Mouse (Mus musculus) cerebellum, postnatal 10 days (tissue): ENCODE results near the gene Dnah14.

ENCODE experiments used
- DNase-seq, 2 experiments: peaks; one replicate each; pipeline ENCODE4 v3.0.0; 2021; ENCODE audit warnings: mixed read lengths in 2 of 2

Gene Dnah14

GRCm38 (mm10) chr1:181576322-181576721 is at the start of gene Dnah14:
Gene Dnah14, plus strand, starts transcription at chr1:181576559.
- no peak for DNase-seq

- DNase-seq, result peak; percentile 83 to 86
Measured at GRCm38 (mm10) chr1:181529368-181529767, 47.0 kb upstream of the Dnah14 start.

DNA sequence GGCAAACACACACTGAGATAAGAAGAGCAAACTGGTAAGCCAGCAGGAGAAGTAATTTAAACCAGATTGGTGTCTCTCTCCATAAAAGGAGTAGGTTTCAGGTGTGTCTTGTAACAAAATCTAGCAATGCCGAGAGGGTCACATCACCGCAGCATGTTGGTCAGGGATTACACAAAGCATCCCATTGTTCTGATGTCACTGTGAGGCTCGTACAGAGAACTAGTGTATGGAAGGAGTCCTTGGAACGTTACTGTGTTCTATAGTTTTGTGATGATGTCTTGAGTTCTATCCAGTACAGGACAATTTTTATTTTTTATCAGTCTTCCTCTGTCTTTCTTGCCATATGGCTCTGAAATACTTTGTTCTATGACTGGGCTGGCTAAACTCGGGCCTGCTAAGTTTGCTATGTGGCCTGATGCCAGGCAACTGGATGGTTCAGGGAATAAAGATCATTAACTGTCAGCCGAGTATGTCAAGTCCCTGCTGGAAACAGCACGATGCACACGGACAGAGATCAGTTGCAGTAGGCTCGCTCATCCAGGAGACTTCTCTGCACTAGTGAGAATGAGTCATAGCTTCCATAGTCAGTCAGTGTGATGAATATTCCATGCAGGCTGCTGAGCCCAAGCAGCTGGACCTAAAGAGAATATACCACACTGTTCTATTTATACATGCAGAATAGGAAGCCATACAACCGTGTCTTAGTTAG is 41.0 kb upstream of the Dnah14 start:
- no peak for DNase-seq

DNA sequence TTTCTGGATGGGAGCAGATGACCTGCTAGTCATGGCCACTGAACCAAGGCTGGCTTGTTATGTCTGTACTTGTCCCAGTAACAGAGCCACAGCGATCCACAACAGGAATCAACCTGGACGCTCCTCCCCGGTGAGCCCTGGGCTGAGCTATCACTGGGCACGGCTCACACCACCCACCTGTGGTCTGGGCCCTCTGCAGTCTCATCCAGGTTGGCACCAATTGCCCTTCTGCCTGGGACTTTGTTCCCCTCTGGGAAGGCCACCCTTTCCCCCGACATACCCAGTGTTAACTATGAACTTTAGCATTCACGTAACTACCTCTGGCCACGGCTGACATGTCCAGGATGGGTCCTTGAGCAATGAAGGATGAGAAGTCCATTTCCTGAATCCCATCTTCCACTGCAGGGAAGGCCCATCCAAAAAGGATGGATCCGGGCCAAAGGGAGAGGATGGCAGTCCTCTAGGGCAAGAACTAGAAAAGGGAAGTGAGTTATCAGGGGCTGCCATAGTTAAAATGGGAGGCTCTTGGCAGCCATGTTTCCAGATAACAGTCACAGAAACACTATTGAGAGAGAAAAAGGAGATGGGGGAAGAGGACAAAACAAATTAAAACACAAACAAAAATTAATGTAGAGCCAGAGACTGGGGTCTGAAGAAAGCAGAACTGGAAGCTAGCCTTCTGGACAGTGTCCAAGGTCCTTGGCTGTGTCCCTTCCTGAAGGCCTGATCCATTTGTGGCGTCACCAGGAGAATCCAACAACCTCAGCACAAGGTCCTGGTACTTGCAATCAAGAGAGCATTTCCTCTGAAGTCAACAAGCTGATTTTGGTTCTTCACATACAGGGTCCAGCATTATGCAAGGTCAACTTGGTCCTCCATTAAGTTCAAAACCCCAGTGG is 38.5 kb upstream of the Dnah14 start:
- peak in 1 of 2 experiments; percentile 37 for DNase-seq

DNA sequence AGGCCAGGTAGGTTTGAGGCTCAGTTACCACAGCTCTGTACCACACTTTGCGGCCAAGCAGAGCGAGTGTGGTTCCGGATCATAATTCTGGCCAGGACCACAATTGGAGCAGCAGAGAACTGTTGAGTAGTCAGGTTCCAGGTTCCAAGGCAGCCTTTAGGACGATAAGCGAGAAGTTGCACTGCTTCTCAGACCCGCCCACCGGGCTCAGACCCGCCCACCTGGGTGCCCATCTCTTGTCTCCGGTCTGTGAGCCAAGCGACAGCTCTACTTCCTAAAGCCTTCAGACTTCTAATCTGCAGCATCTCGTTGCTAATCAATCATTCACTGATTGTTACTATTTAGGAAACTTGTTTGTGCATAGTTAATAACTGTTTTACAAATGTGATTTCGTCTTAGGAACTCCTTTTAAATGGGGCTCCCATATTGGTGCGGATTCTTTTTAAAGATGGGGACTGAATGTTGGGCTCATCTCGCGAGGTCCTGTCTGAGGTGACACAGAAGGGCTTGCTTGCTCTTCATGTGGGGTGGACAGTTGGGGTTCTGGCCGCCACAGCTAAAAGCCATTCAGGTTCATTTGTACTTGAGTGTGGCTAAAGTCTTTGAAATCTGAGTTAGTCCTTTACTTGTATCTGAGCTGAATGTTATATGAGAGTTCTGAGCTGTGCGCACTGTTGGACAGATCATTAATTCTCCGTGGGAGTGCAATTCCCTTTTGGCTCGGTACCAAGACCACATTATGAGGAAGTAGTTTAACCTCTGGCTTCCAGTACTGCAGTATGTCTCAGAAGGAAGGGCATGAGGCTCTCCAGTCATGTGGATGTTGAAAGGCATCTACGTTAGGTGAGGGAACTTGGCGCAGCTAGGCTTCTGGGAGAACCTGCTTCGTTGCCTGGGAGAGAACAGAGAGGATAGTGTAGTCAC is 36.3 kb upstream of the Dnah14 start:
- no peak for DNase-seq

- DNase-seq, result peak; percentile 47 to 51
Measured at GRCm38 (mm10) chr1:181543711-181544383, 32.5 kb upstream of the Dnah14 start.

GRCm38 (mm10) chr1:181545044-181545772 is 31.2 kb upstream of the Dnah14 start:
- DNase-seq, result peak; percentile 82 to 86

- DNase-seq, result no peak
Measured at GRCm38 (mm10) chr1:181549987-181550386, 26.4 kb upstream of the Dnah14 start.

DNA sequence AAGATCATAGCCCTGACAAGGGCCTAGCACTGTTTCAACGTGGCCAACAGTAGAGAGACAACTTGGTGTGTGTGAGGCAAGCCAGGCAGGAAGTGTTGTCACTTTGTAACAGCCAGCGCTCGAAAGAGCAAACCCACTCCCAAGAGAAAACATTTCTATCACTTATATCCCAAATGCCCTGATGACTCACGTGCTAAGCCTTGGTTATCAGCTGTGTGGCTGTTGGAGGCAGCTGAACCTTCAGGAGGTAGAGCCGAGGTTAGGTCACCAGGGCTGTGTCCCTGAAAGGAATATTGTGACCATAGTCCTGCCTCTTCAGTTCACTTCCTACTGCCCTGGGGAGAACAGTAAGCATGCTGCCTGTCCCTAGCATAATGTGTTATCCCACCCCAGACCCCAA is 25.5 kb upstream of the Dnah14 start:
- DNase-seq, result no peak

- peak; percentile 81 to 87 for DNase-seq
Measured at GRCm38 (mm10) chr1:181552533-181553410, 23.6 kb upstream of the Dnah14 start.

GRCm38 (mm10) chr1:181555475-181555874 is 20.9 kb upstream of the Dnah14 start:
- DNase-seq, result no peak

GRCm38 (mm10) chr1:181559655-181560054 is 16.7 kb upstream of the Dnah14 start:
- no peak for DNase-seq

DNA sequence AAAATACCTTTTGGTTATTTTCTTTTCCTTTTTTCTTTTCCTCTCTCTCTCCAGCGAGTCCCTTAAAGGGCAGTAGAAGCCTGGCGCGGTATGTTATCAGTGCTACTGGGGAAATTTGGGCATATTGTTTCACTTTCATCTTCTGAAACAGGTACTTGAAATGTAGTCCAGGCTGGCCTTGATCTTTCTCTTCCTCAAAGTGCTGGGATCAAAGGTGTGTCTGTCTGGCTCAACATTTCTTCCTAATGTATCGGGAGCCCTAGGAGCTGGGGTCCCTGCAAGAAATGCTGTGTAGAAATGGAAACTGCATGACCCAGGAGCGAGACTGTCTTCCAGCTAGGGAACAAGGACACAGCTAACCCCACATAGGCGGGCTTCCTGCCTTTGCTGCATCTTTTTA is 16.0 kb upstream of the Dnah14 start:
- DNase-seq, result no peak

DNA sequence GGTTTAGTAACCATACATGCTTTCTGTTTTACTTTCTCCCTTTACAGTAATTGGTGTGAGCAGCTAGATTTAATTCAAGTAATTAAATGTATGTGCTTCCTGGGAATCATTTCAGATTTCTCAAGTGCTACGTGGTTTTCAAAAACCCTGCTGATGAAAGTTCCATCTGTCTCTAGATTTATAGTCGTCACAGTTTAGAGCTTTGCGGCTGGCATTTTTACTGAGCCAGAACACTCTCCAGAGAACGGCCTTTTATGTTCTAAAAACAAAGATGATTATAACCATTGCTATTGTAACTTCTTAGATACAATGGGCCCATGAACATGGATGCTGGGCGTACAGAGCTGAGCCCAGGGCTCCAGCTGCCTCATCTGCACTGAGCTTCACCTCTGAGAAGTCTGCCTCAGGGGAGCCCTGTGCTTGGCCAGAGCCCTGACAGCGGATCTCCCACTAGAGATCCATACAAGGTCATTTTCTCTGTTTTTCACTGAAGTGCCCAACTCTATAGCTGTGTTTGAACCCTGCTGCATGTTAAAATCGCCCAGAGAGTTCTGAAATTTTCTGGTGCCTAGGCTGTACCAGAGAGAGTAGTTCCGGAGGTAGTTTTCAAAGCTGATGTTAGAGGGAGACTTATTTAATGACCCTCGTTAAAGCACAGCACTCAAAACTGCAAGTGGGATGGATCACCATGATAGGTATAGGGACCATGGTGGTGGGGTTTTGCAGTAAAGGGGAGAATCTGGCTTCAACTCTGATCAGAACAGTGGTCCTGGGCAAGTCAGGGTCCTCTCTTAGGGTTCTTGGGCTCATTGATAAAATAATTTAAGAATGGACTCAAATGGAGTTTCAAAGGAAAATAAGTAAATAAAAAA is 15.2 kb upstream of the Dnah14 start:
- DNase-seq, result no peak

DNA sequence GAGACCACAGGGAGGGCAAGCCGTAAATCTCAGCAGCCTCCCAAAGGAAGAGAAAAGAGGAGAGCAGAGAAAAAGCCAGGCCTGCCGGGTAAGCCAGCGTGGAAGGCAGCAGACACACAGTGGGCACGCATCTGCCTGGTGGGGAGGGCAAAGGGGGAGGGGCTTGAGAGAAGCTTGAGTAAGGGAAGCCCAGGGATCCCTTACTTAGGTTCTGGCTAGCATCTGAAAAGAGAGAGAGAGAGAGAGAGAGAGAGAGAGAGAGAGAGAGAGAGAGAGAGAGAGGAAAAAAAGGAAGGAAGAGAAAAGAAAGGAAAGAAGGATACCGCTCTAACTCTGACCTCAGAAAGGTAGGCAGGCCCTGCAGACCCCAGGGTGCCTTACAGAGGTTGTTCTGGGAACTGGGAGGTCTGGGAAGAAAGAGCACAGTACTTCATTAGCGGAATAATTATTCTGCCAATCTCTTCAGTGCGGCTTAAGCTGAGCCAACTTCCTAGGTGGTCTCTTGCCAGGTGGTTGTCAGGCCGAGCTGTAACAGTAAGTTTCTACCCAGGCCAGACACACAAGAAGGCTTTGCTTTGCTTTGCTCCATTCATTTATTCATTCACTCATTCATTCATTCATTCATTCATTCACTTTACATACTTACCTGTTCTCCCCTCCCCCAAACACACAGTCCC is 14.5 kb upstream of the Dnah14 start:
- peak; percentile 45 to 59 for DNase-seq

GRCm38 (mm10) chr1:181569447-181569846 is 6.9 kb upstream of the Dnah14 start:
- no peak for DNase-seq

GRCm38 (mm10) chr1:181583152-181583551 is 6.8 kb downstream of the Dnah14 start:
- peak; percentile 40 to 54 for DNase-seq

DNA sequence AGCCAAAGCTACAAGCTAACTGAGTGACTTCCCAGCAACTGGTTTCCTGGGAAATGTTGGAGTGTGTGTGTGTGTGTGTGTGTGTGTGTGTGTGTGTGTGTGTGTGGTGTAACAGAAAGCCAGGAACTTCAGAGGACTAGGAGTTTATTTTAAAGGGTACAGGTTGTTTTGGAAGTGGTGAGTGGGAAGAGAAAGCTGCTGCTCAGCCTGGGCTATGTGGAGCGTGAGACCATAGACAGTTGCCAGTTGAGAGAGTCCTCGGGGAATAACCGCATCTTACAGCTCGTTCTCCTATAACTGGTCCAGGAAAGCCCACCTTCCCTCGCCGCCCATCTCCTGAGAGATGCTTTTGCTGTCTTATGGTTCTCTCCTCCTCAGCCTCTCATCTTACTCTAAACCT is 12.8 kb downstream of the Dnah14 start:
- no peak for DNase-seq

DNA sequence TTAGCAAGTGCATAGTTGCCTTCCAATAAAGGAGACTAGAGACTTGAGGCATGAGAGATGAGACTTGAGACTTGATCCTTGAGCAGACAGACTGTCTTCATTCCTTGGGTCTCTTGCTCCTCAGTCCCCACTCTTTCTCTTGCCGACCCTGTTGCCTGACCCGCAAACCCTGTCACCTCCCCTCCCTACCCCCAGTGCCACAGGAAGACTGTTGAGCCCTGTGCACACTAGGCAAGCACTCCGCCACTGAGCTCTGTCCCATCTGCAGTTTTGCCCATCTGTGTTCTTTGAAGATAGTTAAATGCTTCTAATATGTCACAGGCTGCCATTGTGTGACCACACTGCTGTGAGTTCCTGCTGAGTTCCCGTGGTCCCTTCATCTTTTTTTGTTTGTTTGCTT is 23.0 kb downstream of the Dnah14 start:
- DNase-seq, result no peak
